Mouse (Mus musculus): ENCODE measurements around the gene Dnajc27. TPM values are rescaled to one million over a fixed set of nuclear protein-coding genes. Genes with fewer than 3 reads are reported as not detected.

The Dnajc27 gene
- total and polyA plus RNA-seq, 3 experiments = 7.9 to 10.1 (median 9.8) TPM

GRCm38 (mm10) chr12:4132941-4133846, 50.8 kb downstream of the Dnajc27 start, which contains the start of gene Adcy3:
TSS of gene Adcy3 (plus strand) at chr12:4133103.
- no peaks in the 10 kb centered on the region for H3K27me3 ChIP-seq (replicated peaks)
- no peak for TF ChIP-seq IRF4 (IDR thresholded peaks at IDR 0.05; ENCODE audit: low read depth, low read length)
- TF ChIP-seq MAX (IDR thresholded peaks at IDR 0.05; ENCODE audit: low read length) = no peak
- no peak for TF ChIP-seq JUND (conservative IDR thresholded peaks at IDR 0.05; ENCODE audit: low read depth, low read length)
- no peak for TF ChIP-seq ZC3H11A (IDR thresholded peaks at IDR 0.05; ENCODE audit: low read depth, low read length)
- TF ChIP-seq UBTF (IDR thresholded peaks at IDR 0.05; ENCODE audit: low read depth, low read length) = no peak
- no peak for TF ChIP-seq CHD1 (IDR thresholded peaks at IDR 0.05; ENCODE audit: low read depth, low read length)
- no peak for TF ChIP-seq HCFC1 (IDR thresholded peaks at IDR 0.05; ENCODE audit: low read depth, low read length)
- TF ChIP-seq MAFK (IDR thresholded peaks at IDR 0.05; ENCODE audit: insufficient replicate concordance, low read length) = no peak
- no peak for TF ChIP-seq SMC3 (IDR thresholded peaks at IDR 0.05; ENCODE audit: low read depth, low read length)
- no peak for TF ChIP-seq ZMIZ1 (IDR thresholded peaks at IDR 0.05; ENCODE audit: low read depth, low read length)
- TF ChIP-seq EP300 (IDR thresholded peaks at IDR 0.05; ENCODE audit: low read length) = no peak
- TF ChIP-seq KAT2A (IDR thresholded peaks at IDR 0.05; ENCODE audit: insufficient replicate concordance, low read length) = no peak
- TF ChIP-seq USF1 (IDR thresholded peaks at IDR 0.05; ENCODE audit: low read depth, low read length) = no peak
- no peak for TF ChIP-seq JUN (IDR thresholded peaks at IDR 0.05; ENCODE audit: insufficient read depth, low read depth, low read length)
- TF ChIP-seq E2F4 (IDR thresholded peaks at IDR 0.05; ENCODE audit: insufficient replicate concordance, low read depth, low read length) = no peak
- no peak for TF ChIP-seq BHLHE40 (IDR thresholded peaks at IDR 0.05; ENCODE audit: low read depth, low read length)
- H3K9ac ChIP-seq (ENCODE audit: insufficient read depth, low read depth) = no peak within 1 kb of the TSS
- H3K4me2 ChIP-seq (ENCODE audit: insufficient read depth, low read depth, poor library complexity, severe bottlenecking) = no peak within 1 kb of the TSS
- in situ Hi-C loops (cut with MboI; ENCODE audit: low pct_ligation_motif_present, low pct_unique_long_range_greater_than_20kb, low sequenced_read_pairs) (no loop called here), dilution Hi-C loops (cut with MboI; ENCODE audit: extremely low pct_ligation_motif_present, extremely low pct_unique_long_range_greater_than_20kb, low sequenced_read_pairs) (no loop called here)
- peaks cover 10% of the 10 kb centered on the region for H3K9me3 ChIP-seq (replicated peaks; ENCODE audit: low read length)
- no peak for DNase-seq (ENCODE audit: extremely low read depth)
- no peaks in the 10 kb centered on the region for H3K36me3 ChIP-seq (replicated peaks in 1 of 2; ENCODE audit: control insufficient read depth in 1 of 2, insufficient read depth in 1 of 2, low read length in 1 of 2)
- H3K27ac ChIP-seq (ENCODE audit: insufficient read depth, low read depth) = no peak within 1 kb of the TSS
- H3K4me1 ChIP-seq (ENCODE audit: control insufficient read depth in 1 of 2, insufficient read depth in 2 of 2) = peaks cover 0 to 8% of the 10 kb centered on the region in 2 experiments; a peak in 1 of 4 replicates
- no peaks in the 10 kb centered on the region for H3K79me2 ChIP-seq (replicated peaks; ENCODE audit: control insufficient read depth, extremely low read depth, insufficient read depth, poor library complexity, severe bottlenecking)
- no peak within 1 kb of the TSS for H3K4me3 ChIP-seq (replicated peaks in 1 of 3; ENCODE audit: low read depth in 2 of 3, low read length in 2 of 3, poor library complexity in 1 of 3)

GRCm38 (mm10) chr12:4133847-4134212, 51.4 kb downstream of the Dnajc27 start:
- dilution Hi-C loops (cut with MboI; ENCODE audit: extremely low pct_ligation_motif_present, extremely low pct_unique_long_range_greater_than_20kb, low sequenced_read_pairs) = no loop called here
- no peak overlapping the region for H3K9ac ChIP-seq (ENCODE audit: insufficient read depth, low read depth)
- H3K4me3 ChIP-seq (replicated peaks in 1 of 3; ENCODE audit: low read depth in 2 of 3, low read length in 2 of 3, poor library complexity in 1 of 3) = no peak overlapping the region
- in situ Hi-C loops (cut with MboI; ENCODE audit: low pct_ligation_motif_present, low pct_unique_long_range_greater_than_20kb, low sequenced_read_pairs) = no loop called here
- peaks cover 10% of the 10 kb centered on the region for H3K9me3 ChIP-seq (replicated peaks; ENCODE audit: low read length)
- H3K4me1 ChIP-seq (ENCODE audit: control insufficient read depth in 1 of 2, insufficient read depth in 2 of 2) = peaks cover 0 to 12% of the 10 kb centered on the region in 2 experiments; a peak in 2 of 4 replicates
- no peaks in the 10 kb centered on the region for H3K27me3 ChIP-seq (replicated peaks)
- H3K79me2 ChIP-seq (replicated peaks; ENCODE audit: control insufficient read depth, extremely low read depth, insufficient read depth, poor library complexity, severe bottlenecking) = no peaks in the 10 kb centered on the region
- H3K36me3 ChIP-seq (replicated peaks in 1 of 2; ENCODE audit: control insufficient read depth in 1 of 2, insufficient read depth in 1 of 2, low read length in 1 of 2) = no peaks in the 10 kb centered on the region
- TF ChIP-seq NELFE (IDR thresholded peaks at IDR 0.05; ENCODE audit: low read depth, low read length) = no peak
- TF ChIP-seq PAX5 (IDR thresholded peaks at IDR 0.05; ENCODE audit: low read length) = no peak
- TF ChIP-seq ZMIZ1 (IDR thresholded peaks at IDR 0.05; ENCODE audit: low read depth, low read length) = no peak
- no peak for TF ChIP-seq TCF12 (IDR thresholded peaks at IDR 0.05; ENCODE audit: low read depth, low read length)
- no peak for TF ChIP-seq EP300 (IDR thresholded peaks at IDR 0.05; ENCODE audit: low read length)
- no peak for TF ChIP-seq MXI1 (IDR thresholded peaks at IDR 0.05; ENCODE audit: low read depth, low read length)
- TF ChIP-seq MYC (IDR thresholded peaks at IDR 0.05; ENCODE audit: low read depth, low read length) = no peak
- TF ChIP-seq ETS1 (conservative IDR thresholded peaks at IDR 0.05; ENCODE audit: low read depth, low read length) = no peak
- no peak for TF ChIP-seq RCOR1 (conservative IDR thresholded peaks at IDR 0.05; ENCODE audit: low read depth, low read length)
- TF ChIP-seq KAT2A (IDR thresholded peaks at IDR 0.05; ENCODE audit: insufficient replicate concordance, low read length) = no peak
- TF ChIP-seq RAD21 (IDR thresholded peaks at IDR 0.05; ENCODE audit: low read depth, low read length) = no peak
- no peak for TF ChIP-seq CHD1 (IDR thresholded peaks at IDR 0.05; ENCODE audit: low read depth, low read length)
- no peak for TF ChIP-seq TBP (conservative IDR thresholded peaks at IDR 0.05; ENCODE audit: low read depth, low read length)
- TF ChIP-seq NRF1 (IDR thresholded peaks at IDR 0.05; ENCODE audit: low read depth, low read length) = no peak
- no peak for TF ChIP-seq SMC3 (IDR thresholded peaks at IDR 0.05; ENCODE audit: low read depth, low read length)
- no peak overlapping the region for H3K27ac ChIP-seq (ENCODE audit: insufficient read depth, low read depth)
- no peak for DNase-seq (ENCODE audit: extremely low read depth)
- H3K4me2 ChIP-seq (ENCODE audit: insufficient read depth, low read depth, poor library complexity, severe bottlenecking) = no peak overlapping the region
